Mouse (Mus musculus): ENCODE results near the gene Ntrk2. TPM values are rescaled to one million over a fixed set of nuclear protein-coding genes. Genes with fewer than 3 reads are reported as not detected.

The Ntrk2 gene
- polyA plus RNA-seq, 1 experiment from 2014 or later = 1.3 TPM

DNA sequence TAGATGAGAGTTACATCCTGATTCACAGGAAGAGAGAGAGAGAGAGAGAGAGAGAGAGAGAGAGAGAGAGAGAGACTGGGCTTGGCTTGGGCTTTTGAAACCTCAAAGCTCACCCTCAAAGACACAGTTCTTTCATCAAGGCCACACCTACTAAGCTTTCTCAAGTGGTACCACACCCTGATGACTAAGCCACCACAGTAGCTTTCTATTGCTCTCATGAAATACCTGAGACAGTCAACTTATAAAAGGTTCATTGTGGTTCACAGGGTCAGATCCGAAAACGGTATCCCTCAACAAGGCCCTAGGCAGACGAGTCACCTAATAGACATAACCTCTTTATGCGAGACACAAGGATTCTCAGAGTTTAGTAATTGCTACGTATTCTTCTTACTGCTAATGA lies 76.5 kb downstream of the Ntrk2 start:
- no peak for ATAC-seq (ENCODE audit: insufficient read depth)
- TF ChIP-seq CTCF (IDR thresholded peaks at IDR 0.05; ENCODE audit: low read depth) = no peak
- DNase-seq = no peak
- Histone ChIP-seq H3K9me3 (ENCODE audit: low read depth, low read length) (no peaks in the 10 kb centered on the region), H3K9ac (no peak overlapping the region), H3K36me3 (ENCODE audit: insufficient read depth) (no peaks in the 10 kb centered on the region), H3K27me3 (ENCODE audit: insufficient read depth, low read length) (no peaks in the 10 kb centered on the region), H3K4me1 (ENCODE audit: insufficient read depth) (no peaks in the 10 kb centered on the region), H3K4me3 (ENCODE audit: low read depth, low read length) (no peak overlapping the region), H3K27ac (ENCODE audit: low read depth) (no peak overlapping the region), H3K4me2 (no peak overlapping the region)
- 85% methylated on average over 5 of the region's 5 CpGs for WGBS

DNA sequence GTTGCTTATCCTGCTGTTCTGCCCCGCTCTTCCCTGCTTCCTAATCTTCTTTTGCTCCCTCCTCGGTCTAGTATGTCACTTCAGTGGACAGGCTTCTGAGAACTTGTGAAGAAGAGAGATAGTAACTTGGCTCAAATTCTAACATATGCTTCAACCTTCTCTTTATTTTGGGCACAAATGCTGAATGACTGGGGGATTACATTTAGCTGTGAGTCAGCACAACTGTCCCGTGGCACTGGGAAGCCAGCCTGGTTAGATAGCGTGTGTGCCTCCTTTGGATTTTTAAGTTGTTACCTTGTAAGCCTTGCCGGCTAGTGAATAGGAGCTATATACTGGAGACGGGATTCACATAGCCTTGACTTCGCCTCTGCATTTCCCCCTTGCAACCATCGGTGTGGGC lies 79.7 kb downstream of the Ntrk2 start:
- TF ChIP-seq CTCF (IDR thresholded peaks at IDR 0.05; ENCODE audit: low read depth) = no peak
- H3K36me3 ChIP-seq (ENCODE audit: insufficient read depth) = no peaks in the 10 kb centered on the region
- no peak overlapping the region for H3K4me2 ChIP-seq
- no peaks in the 10 kb centered on the region for H3K27me3 ChIP-seq (ENCODE audit: insufficient read depth, low read length)
- H3K9ac ChIP-seq = no peak overlapping the region
- ATAC-seq (ENCODE audit: insufficient read depth) = no peak
- WGBS = 77% methylated on average over 8 of the region's 8 CpGs
- DNase-seq = no peak
- H3K9me3 ChIP-seq (ENCODE audit: low read depth, low read length) = 0 out of 2 replicates have a peak, but pooled peaks cover 5% of the 10 kb centered on the region
- no peak overlapping the region for H3K27ac ChIP-seq (ENCODE audit: low read depth)
- H3K4me1 ChIP-seq (ENCODE audit: insufficient read depth) = no peaks in the 10 kb centered on the region
- H3K4me3 ChIP-seq (ENCODE audit: low read depth, low read length) = no peak overlapping the region

DNA sequence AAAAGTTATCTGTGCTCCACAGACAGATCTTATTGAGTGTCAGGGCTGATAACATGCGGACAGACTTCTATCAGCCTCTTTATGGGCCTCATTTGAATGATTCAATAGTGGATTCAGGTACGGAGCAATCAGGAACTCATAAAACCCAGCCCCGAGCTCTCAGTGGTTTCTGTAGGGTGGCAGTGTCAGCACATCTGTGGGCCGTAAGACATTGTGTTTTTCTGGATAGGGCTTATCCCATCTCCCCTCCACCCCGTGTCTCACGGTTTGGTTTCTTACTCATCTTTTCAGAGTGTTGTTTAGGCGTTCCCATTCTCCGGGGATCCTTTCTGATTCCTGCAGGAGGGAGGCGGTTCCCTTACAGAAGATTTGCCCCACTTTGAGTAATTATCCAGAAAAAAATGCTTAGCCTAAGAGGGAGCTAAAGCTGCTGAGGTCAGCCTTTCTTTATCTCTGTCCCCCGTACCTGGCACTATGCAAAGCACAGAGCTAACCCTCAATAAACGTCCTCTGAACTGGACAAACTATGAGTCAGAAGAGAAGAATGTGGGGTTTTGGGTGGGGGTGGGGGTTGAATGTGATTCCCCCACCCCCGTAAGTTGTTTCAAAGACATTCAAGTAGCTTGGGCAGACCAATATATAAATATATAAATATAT lies 90.0 kb downstream of the Ntrk2 start:
- no peak for DNase-seq
- Histone ChIP-seq H3K36me3 (ENCODE audit: insufficient read depth) (no peaks in the 10 kb centered on the region), H3K4me3 (ENCODE audit: low read depth, low read length) (no peak overlapping the region), H3K4me2 (no peak overlapping the region), H3K9me3 (ENCODE audit: low read depth, low read length) (no peaks in the 10 kb centered on the region), H3K27ac (ENCODE audit: low read depth) (no peak overlapping the region), H3K27me3 (ENCODE audit: insufficient read depth, low read length) (no peaks in the 10 kb centered on the region), H3K4me1 (ENCODE audit: insufficient read depth) (no peaks in the 10 kb centered on the region), H3K9ac (no peak overlapping the region)
- 62% methylated on average over 12 of the region's 12 CpGs for WGBS
- ATAC-seq (ENCODE audit: insufficient read depth) = no peak
- TF ChIP-seq CTCF (IDR thresholded peaks at IDR 0.05; ENCODE audit: low read depth) = no peak

DNA sequence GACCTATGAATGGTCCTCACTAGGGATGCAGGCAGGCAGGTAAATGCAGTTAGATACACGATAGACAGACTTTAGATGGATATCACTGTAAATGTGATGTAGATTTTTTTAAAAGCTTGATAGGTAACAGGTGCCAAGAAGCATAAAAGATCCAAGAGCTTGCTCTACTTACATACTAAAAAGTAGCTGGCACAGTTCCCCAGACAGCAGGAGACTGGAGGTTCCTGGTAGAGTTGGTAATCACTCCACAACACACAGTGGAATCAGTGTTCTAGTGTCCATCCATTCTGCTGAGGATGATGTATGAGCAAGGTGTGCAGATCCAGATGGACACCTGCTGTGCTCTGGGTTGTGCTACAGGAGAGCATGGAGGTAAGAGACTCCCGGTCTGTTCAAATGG lies 93.0 kb downstream of the Ntrk2 start:
- H3K9me3 ChIP-seq (ENCODE audit: low read depth, low read length) = no peaks in the 10 kb centered on the region
- DNase-seq = no peak
- no peak for TF ChIP-seq CTCF (IDR thresholded peaks at IDR 0.05; ENCODE audit: low read depth)
- H3K4me2 ChIP-seq = no peak overlapping the region
- no peak overlapping the region for H3K27ac ChIP-seq (ENCODE audit: low read depth)
- no peak overlapping the region for H3K4me3 ChIP-seq (ENCODE audit: low read depth, low read length)
- WGBS = 60% methylated on average over 2 of the region's 2 CpGs
- H3K4me1 ChIP-seq (ENCODE audit: insufficient read depth) = no peaks in the 10 kb centered on the region
- ATAC-seq (ENCODE audit: insufficient read depth) = no peak
- H3K9ac ChIP-seq = no peak overlapping the region
- no peaks in the 10 kb centered on the region for H3K36me3 ChIP-seq (ENCODE audit: insufficient read depth)
- no peaks in the 10 kb centered on the region for H3K27me3 ChIP-seq (ENCODE audit: insufficient read depth, low read length)

DNA sequence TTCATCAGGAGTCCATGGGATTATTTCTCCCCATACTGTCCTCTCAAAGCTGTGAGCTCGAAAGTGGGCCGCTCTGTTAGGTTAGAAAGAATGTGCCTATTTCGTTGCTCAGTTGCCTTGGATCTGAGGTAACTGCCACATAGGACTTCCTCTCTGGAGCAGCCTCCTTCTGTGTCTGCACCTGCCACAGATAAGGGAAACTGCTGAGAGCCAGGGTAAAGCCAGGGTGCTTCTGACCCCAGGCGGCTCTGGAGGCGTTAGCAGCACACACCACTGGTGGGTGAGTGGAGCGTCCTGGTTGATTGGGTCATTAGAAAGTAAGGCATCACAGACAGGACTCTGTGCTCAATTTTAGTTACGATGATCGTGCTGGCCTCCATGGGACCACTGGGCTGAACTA lies 95.9 kb downstream of the Ntrk2 start:
- no peak overlapping the region for H3K4me2 ChIP-seq
- WGBS = 67% methylated on average over 8 of the region's 8 CpGs
- no peak overlapping the region for H3K9ac ChIP-seq
- TF ChIP-seq CTCF (IDR thresholded peaks at IDR 0.05; ENCODE audit: low read depth) = no peak
- H3K36me3 ChIP-seq (ENCODE audit: insufficient read depth) = no peaks in the 10 kb centered on the region
- H3K4me3 ChIP-seq (ENCODE audit: low read depth, low read length) = no peak overlapping the region
- H3K27me3 ChIP-seq (ENCODE audit: insufficient read depth, low read length) = no peaks in the 10 kb centered on the region
- DNase-seq (no peak), ATAC-seq (ENCODE audit: insufficient read depth) (no peak)
- no peak overlapping the region for H3K27ac ChIP-seq (ENCODE audit: low read depth)
- H3K4me1 ChIP-seq (ENCODE audit: insufficient read depth) = no peaks in the 10 kb centered on the region
- no peaks in the 10 kb centered on the region for H3K9me3 ChIP-seq (ENCODE audit: low read depth, low read length)

DNA sequence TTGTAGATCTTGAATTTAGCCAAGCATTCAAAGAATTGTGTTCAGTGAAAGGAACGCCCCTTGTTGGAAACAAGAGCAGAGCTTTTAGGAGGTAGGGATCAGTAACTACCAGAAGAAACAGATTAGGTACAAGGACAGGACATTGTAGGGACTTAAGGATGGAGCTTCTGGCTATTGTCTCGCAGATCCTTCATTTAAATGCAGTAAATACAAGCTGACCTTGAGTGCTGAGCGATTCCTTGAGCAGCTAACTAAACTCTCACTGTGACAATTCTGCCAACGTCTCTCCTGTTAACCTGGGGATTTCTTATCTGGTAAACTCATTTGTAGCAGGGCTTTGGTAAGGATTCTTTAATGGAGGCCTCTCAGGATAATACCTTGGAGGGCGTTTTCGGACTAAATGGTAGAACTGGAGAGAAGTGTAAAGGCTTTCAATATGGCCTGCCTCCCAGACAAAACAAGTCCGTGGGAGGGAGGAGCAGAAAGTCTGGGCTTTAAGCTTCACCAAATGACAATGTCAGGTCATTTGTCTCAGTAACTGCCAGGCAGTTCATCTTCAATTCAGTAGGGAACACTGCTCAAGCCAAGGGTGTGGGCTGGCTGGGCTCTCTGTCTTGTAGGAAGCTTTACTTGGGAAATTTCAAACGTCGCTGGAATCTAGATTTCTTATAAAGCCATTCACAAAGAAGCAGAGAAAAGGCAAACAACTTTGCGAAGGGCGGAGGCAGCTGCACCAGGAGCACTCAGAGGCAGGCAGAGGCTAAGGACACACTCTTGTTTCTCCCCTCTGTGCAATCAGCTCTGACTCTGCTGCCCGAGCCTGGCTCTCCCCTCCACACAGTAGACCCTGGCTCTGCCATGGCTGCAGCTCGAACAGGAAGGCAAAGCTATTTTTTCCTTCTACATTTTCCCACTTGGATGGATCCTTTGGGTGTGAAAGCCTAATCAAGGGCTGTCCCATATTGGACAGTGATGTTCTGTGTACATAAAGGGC lies 98.7 kb downstream of the Ntrk2 start:
- DNase-seq (no peak), ATAC-seq (ENCODE audit: insufficient read depth) (no peak)
- Histone ChIP-seq H3K9me3 (ENCODE audit: low read depth, low read length) (no peaks in the 10 kb centered on the region), H3K36me3 (ENCODE audit: insufficient read depth) (no peaks in the 10 kb centered on the region), H3K4me2 (no peak overlapping the region), H3K4me1 (ENCODE audit: insufficient read depth) (no peaks in the 10 kb centered on the region), H3K4me3 (ENCODE audit: low read depth, low read length) (no peak overlapping the region), H3K27ac (ENCODE audit: low read depth) (no peak overlapping the region), H3K27me3 (ENCODE audit: insufficient read depth, low read length) (no peaks in the 10 kb centered on the region), H3K9ac (no peak overlapping the region)
- 53% methylated on average over 13 of the region's 13 CpGs for WGBS
- no peak for TF ChIP-seq CTCF (IDR thresholded peaks at IDR 0.05; ENCODE audit: low read depth)

DNA sequence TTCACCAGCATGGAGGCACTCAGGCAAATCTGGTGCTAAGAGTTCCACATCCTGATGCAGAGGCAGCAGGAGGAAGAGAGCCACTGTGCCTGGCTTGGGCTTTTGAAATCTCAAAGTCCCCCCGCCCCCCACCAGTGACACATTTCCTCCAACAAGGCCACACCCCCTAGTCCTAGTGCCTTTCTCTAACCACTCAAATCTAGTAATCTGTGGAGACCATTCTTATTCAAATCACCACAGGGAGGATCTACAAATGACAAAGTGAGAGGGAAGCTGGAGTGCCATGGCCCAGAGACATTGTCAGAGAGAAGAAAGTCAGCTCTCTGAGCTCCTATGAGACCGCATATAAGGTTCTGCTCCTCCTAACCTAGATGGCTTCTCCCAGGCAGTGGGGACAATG lies 105.6 kb downstream of the Ntrk2 start:
- DNase-seq (no peak), ATAC-seq (ENCODE audit: insufficient read depth) (no peak)
- Histone ChIP-seq H3K4me2 (no peak overlapping the region), H3K27me3 (ENCODE audit: insufficient read depth, low read length) (no peaks in the 10 kb centered on the region), H3K36me3 (ENCODE audit: insufficient read depth) (no peaks in the 10 kb centered on the region), H3K4me3 (ENCODE audit: low read depth, low read length) (no peak overlapping the region), H3K27ac (ENCODE audit: low read depth) (no peak overlapping the region), H3K4me1 (ENCODE audit: insufficient read depth) (no peaks in the 10 kb centered on the region), H3K9ac (no peak overlapping the region), H3K9me3 (ENCODE audit: low read depth, low read length) (no peaks in the 10 kb centered on the region)
- WGBS = 87% methylated on average over 2 of the region's 2 CpGs
- TF ChIP-seq CTCF (IDR thresholded peaks at IDR 0.05; ENCODE audit: low read depth) = no peak
